24 mouse cellular contexts compared by ENCODE assay signal in the genomic region with DNA sequence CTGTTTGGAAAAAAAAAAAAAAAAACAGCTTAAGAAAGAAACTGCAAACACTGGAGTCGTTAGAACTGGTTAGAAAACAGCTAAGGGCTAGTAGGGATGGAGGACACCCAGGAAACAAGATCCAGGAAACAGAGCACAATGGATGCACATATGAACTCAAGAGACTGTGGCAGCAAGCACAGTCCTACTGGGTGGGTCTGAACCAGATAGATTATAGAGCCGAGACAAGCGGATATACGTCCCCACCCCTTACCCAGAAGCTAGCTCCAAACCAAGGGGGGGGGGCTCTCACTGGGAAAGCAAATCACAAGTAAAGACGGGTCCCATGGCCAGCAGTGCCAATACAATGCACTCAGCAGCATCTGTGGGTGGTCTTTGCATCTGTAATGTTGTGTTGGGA. TPM values are rescaled to one million over a fixed set of nuclear protein-coding genes. Genes with fewer than 3 reads are reported as not detected.
A peak's percentile ranks its signal among the peaks of the same experiment; 100 is the strongest.
DNase-seq lines count a peak whose midpoint lies in the region; ATAC-seq lines count a peak whose summit lies in the region.
"Had no signal": no experiment of that assay in that cellular context is flagged by ENCODE, and none has a peak within 500 bp of the region (broad histone marks: within the 10 kb centered on the region; RNA-seq: fewer than 3 reads in every experiment).

No protein-coding gene starts in this region.

- H3K9me3 ChIP-seq in liver, embryonic 12.5 days (replicated peaks), result no peaks in the 10 kb centered on the region
- no peaks in the 10 kb centered on the region for H3K9me3 ChIP-seq in liver, embryonic 13.5 days (replicated peaks)
- H3K9me3 ChIP-seq in intestine, embryonic 16.5 days (ENCODE audit: control insufficient read depth, low read length), result no peaks in the 10 kb centered on the region
- H3K9me3 ChIP-seq: embryonic facial prominence, embryonic 10.5 days; embryonic facial prominence, embryonic 12.5 days; forebrain, embryonic 10.5 days; forebrain, embryonic 12.5 days; G1E had no signal

- ATAC-seq in liver, embryonic 12.5 days, result peak; percentile 64
- ATAC-seq in liver, embryonic 13.5 days (ENCODE audit: low read depth), result peak; percentile 64
- no peak for ATAC-seq in intestine, embryonic 16.5 days
- ATAC-seq: forebrain, embryonic 14.5 days; forebrain, embryonic 16.5 days; Patski had no signal

- WGBS in liver, embryonic 12.5 days (ENCODE audit: insufficient replicate concordance), result 24% methylated on average over 5 of the region's 5 CpGs
- WGBS in liver, embryonic 13.5 days (ENCODE audit: insufficient replicate concordance), result 27% methylated on average over 5 of the region's 5 CpGs
- WGBS in intestine, embryonic 16.5 days, result 75% methylated on average over 5 of the region's 5 CpGs

- no peak overlapping the region for H3K4me2 ChIP-seq in liver, embryonic 12.5 days
- H3K4me2 ChIP-seq in liver, embryonic 13.5 days, result no peak overlapping the region
- H3K4me2 ChIP-seq in intestine, embryonic 16.5 days (ENCODE audit: low read depth, low read length), result no peak overlapping the region
- H3K4me2 ChIP-seq: embryonic facial prominence, embryonic 12.5 days; forebrain, embryonic 12.5 days had no signal

- H3K4me1 ChIP-seq in liver, embryonic 12.5 days, result peaks cover 62% of the 10 kb centered on the region
- H3K4me1 ChIP-seq in liver, embryonic 13.5 days (replicated peaks), result peaks cover 63% of the 10 kb centered on the region
- peaks cover 10% of the 10 kb centered on the region for H3K4me1 ChIP-seq in intestine, embryonic 16.5 days (ENCODE audit: control insufficient read depth, insufficient read depth, low read length)
- H3K4me1 ChIP-seq: embryonic facial prominence, embryonic 12.5 days; forebrain, embryonic 10.5 days; forebrain, embryonic 12.5 days had no signal

- DNase-seq in liver, result no peak
- DNase-seq in ES-CJ7 (ENCODE audit: low read depth, low spot score), result peak; percentile 24
- DNase-seq in ZHBTc4 (ENCODE audit: low read depth, low spot score), result peak; percentile 21
- no peak for DNase-seq in liver, embryonic 13.5 days
- no peak for DNase-seq in retina, embryonic 14.5 days (ENCODE audit: low spot score)
- DNase-seq: adrenal gland, adult 2 months; adrenal gland, postnatal 14 days; adrenal gland, postnatal 36 days; cerebellum, adult 11-12 months; cerebellum, adult 2 months; cerebellum, adult 9-10 months; cerebellum, postnatal 10 days; cerebellum, postnatal 25 days had no signal

- H3K27me3 ChIP-seq in liver, embryonic 12.5 days (replicated peaks), result no peaks in the 10 kb centered on the region
- no peaks in the 10 kb centered on the region for H3K27me3 ChIP-seq in liver, embryonic 13.5 days
- no peaks in the 10 kb centered on the region for H3K27me3 ChIP-seq in intestine, embryonic 16.5 days (replicated peaks; ENCODE audit: control insufficient read depth, insufficient read depth, low read length)
- H3K27me3 ChIP-seq: embryonic facial prominence, embryonic 12.5 days; forebrain, embryonic 12.5 days; Patski had no signal

- H3K27ac ChIP-seq in liver, embryonic 12.5 days, result no peak overlapping the region
- H3K27ac ChIP-seq in liver, embryonic 13.5 days, result no peak overlapping the region
- H3K27ac ChIP-seq in intestine, embryonic 16.5 days (ENCODE audit: low read length), result no peak overlapping the region
- H3K27ac ChIP-seq: embryonic facial prominence, embryonic 10.5 days; embryonic facial prominence, embryonic 12.5 days; forebrain, embryonic 10.5 days; forebrain, embryonic 12.5 days had no signal

- no peak overlapping the region for H3K9ac ChIP-seq in liver, embryonic 12.5 days
- H3K9ac ChIP-seq in liver, embryonic 13.5 days, result no peak overlapping the region
- no peak overlapping the region for H3K9ac ChIP-seq in intestine, embryonic 16.5 days (ENCODE audit: low read depth, low read length)
- H3K9ac ChIP-seq: embryonic facial prominence, embryonic 12.5 days; forebrain, embryonic 12.5 days had no signal

- H3K4me3 ChIP-seq in liver, embryonic 12.5 days, result no peak overlapping the region
- H3K4me3 ChIP-seq in liver, embryonic 13.5 days (replicated peaks), result no peak overlapping the region
- H3K4me3 ChIP-seq in intestine, embryonic 16.5 days (ENCODE audit: low read length), result no peak overlapping the region
- H3K4me3 ChIP-seq: embryonic facial prominence, embryonic 10.5 days; embryonic facial prominence, embryonic 12.5 days; erythroblast, embryonic 14.5 days; forebrain, embryonic 10.5 days; forebrain, embryonic 12.5 days had no signal

- no peaks in the 10 kb centered on the region for H3K36me3 ChIP-seq in liver, embryonic 12.5 days
- H3K36me3 ChIP-seq in liver, embryonic 13.5 days, result no peaks in the 10 kb centered on the region
- no peaks in the 10 kb centered on the region for H3K36me3 ChIP-seq in intestine, embryonic 16.5 days (ENCODE audit: control insufficient read depth, insufficient read depth, low read length)
- H3K36me3 ChIP-seq: embryonic facial prominence, embryonic 10.5 days; embryonic facial prominence, embryonic 12.5 days; forebrain, embryonic 12.5 days had no signal

RNA-seq across cellular contexts. Expression of gene March6, which starts 11.9 kb away (rescaled TPM):
- polyA plus RNA-seq in liver, embryonic 12.5 days (2016; fragmentation: Nextera tagmentation; extraction: Ambion mirVana), result 22.0 and 22.2 TPM in 2 replicates
- 12.7 and 16.2 TPM in 2 replicates for polyA plus RNA-seq in liver, embryonic 13.5 days (2015; fragmentation: Nextera tagmentation; extraction: Ambion mirVana)
- polyA plus RNA-seq in intestine, embryonic 16.5 days (2015; fragmentation: Nextera tagmentation; extraction: Ambion mirVana), result 21.7 and 24.6 TPM in 2 replicates

RNA-seq across cellular contexts. Expression of gene Cmbl, which starts 46.2 kb away (rescaled TPM):
- polyA plus RNA-seq in liver, embryonic 12.5 days (2016; fragmentation: Nextera tagmentation; extraction: Ambion mirVana), result 2.5 and 3.6 TPM in 2 replicates
- 5.0 and 5.3 TPM in 2 replicates for polyA plus RNA-seq in liver, embryonic 13.5 days (2015; fragmentation: Nextera tagmentation; extraction: Ambion mirVana)
- polyA plus RNA-seq in intestine, embryonic 16.5 days (2015; fragmentation: Nextera tagmentation; extraction: Ambion mirVana), result 60.9 and 74.5 TPM in 2 replicates
- polyA plus RNA-seq: erythroblast, embryonic 14.5 days; G1E had no signal

Comparison
In these comparisons a context has a peak if more than half of its experiments do, and no peak if none do; other contexts are left out.
1. DNase-seq: peak in ES-CJ7 (single experiment) and ZHBTc4 (single experiment); none in liver (single experiment), liver, embryonic 13.5 days (single experiment) and retina, embryonic 14.5 days (single experiment).